Mouse (Mus musculus) cerebellum, adult 8-10 months (tissue): ENCODE measurements at regions not wholly inside any gene's neighbourhood (a gene's known extent, or its start where the extent isn't known, plus 50 kb on each side); places are given as distances from the start of the nearest gene placed in this dataset.

Experiments
- DNase-seq: peaks from one replicate; pipeline ENCODE4 v3.0.0; 2022

DNA sequence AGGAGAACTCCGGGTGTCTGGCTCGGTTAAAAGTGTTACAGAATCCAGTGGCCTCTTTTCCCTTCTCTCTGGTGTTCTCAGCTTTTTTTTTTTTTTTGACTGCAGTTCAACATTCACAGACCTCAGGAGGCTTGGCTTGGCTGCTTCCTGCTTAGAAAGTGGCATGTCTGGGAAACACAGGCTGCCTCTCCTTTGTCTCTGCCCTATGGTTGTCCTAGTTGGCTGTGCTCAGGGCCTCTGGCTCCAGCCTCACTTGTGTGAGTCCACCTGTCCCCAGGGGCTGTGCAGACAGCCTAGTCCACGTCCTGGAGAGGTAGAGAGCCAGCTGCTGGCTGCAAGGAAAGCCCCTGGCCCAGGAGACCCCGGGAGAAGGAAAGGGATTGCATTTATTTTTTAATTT is 212.3 kb upstream of the Rbfox1 start:
- peak; percentile 13 for DNase-seq

DNA sequence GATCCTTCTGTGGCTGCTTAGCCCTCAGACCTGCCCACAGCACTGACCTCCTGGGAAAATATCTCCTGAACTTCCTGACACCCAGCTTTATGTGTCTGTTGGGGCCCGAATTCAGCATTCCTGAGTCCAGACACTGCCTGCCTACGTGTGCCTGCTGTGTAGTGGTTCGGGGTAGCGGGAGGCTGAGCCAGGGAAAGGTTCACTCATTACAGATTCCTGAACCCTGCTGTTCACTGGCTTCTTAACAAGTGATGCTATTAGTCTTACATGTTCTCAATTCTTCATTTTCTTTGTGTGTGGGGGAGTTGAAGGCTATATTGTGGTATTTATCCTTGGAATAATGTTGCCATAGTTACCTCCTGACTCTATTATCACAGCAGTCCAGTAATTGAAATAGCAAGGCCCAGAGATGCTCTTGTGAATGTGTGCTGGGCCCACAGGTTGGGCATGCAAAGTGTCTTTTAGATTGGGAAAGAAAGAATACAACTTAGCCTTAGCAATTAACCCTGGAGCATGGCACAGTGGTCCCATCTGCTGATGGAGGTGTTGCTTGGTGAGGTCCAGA is 216.7 kb upstream of the Rbfox1 start:
- DNase-seq, result no peak

GRCm38 (mm10) chr16:5661918-5662317 is 223.2 kb upstream of the Rbfox1 start:
- DNase-seq, result peak; percentile 41

GRCm38 (mm10) chr16:5651551-5651950 is 233.6 kb upstream of the Rbfox1 start:
- DNase-seq, result no peak

- DNase-seq, result no peak
Observed at GRCm38 (mm10) chr16:5651002-5651401, 234.2 kb upstream of the Rbfox1 start.

DNA sequence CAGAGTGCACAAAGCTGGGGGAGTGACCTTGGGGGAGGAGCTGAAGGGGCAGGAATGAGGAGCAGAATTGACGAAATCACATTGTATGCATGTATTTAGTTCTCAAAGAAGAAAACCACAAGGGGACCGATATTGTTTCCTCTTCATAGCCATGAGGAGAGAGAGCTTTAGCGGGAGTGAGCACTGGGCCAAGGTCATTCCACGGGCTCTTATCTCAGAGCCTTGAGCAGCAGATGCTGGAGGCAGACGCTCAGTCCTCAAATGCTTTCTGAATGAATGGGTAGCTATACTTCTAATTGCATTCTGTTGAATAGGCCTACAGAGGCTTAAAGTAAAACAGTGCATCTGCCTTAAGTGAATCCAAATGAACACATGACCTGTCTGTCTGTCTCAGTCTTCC is 245.2 kb upstream of the Rbfox1 start:
- DNase-seq, result no peak

DNA sequence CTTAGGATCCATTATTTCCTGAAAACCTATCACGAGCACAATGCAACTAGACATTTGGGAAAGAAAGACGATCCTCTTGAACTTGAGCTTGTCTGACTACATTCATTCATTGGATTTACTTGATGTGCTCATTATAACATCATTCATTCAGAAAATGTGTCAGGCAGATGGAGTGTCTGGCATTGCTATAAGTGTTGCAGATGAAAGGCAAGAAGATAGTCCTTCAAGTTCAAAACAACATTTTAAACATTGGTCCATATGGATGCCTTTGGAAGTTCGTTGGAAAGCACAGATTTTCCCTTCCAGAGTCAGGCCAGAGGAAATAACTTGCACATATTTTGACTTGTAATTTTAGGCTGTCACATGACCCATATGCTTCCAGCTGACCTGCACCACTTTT is 255.2 kb upstream of the Rbfox1 start:
- no peak for DNase-seq

GRCm38 (mm10) chr16:5627910-5628309 is 257.2 kb upstream of the Rbfox1 start:
- DNase-seq, result no peak

DNA sequence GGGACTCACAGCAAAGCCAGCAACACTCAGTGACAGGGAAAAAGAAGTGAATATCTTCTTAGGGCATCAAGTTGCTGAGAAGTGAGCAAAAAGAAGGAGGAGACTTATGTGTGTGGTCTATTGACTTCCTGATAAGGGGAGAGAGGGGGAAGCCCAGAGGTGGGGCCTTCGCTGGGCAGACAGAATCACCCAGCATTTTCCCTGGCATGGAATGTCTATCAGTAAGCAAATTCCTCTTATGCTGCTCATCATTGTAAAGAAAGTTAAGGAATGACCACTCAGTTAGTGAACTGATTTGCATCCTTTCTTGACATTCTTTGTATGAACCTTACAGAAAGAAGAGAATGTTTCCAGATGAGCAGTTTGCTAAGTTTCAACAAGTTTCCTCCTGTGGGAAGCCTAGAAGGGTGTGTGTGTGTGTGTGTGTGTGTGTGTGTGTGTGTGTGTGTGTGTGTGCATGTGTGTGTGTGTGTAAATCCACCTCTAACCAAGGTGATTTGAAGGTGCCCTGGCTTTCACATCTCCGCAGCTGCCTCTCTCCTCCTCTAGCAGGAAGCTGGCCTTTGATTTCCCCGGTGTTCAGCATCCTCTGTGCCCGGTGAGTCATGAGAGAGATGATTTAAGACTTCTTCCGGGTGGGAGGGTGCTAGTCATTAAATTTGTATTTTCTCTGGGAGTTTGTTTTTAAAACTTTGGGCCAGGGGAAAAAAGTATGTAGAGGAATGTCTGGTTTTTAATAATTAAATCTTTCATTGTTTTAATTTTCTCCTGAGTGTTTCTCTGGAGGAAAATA is 257.8 kb upstream of the Rbfox1 start:
- DNase-seq, result no peak

DNA sequence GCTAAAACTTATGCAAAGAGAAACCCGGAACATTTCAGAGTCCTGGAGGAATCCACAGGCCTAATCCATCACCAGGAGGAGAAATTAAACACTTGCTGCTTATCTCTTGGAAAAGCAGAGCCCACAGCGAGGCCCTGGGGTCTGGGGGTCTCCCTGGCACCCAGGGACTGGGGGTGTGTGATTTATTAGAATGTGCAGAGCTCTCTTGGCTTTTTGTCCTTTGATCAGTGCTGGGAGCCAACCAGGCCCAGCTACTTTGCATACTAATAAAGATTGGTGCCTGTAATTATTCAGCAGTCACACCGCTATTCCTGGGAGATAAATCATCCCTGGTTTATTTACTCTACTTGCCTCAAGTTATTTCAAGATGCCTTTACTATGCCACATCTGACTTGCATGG is 260.0 kb upstream of the Rbfox1 start:
- no peak for DNase-seq

DNA sequence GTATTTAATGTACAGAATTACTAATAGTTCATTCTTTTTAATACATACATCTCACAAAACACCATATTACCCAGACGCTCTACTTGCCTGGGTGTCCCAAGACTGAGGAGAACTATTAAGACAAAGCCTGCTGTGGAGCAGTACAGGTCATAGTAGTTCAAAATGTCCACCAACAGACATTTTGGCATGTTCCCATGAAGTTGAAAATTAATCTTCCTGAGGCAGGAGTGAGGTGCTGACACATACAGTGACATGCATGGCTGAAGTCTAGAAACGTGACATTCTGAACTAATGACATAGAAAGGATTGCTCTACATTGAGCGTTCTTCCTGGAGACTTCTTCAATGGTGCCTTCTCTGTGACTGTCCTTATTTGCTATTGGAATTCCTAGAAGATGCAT is 264.6 kb upstream of the Rbfox1 start:
- DNase-seq, result no peak

DNA sequence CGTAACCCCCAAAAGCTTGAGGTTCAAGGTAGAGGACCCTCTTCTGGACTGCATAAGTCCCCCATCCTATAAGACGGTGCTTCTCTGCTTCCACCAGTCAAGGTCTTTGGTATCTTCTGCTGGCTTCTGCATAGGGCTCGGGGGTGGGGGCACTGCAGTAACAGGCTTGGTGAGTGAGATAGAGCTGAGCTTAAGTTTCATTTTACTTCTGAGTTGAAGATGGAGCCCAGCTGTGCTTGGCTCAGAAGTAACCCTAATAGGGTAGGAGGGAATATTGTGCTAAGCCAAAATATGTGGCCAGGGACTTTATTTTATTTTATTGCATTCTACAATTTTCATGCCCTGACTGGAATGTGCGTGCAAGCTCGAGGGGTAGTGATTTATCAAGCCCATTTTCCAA is 268.8 kb upstream of the Rbfox1 start:
- no peak for DNase-seq

DNA sequence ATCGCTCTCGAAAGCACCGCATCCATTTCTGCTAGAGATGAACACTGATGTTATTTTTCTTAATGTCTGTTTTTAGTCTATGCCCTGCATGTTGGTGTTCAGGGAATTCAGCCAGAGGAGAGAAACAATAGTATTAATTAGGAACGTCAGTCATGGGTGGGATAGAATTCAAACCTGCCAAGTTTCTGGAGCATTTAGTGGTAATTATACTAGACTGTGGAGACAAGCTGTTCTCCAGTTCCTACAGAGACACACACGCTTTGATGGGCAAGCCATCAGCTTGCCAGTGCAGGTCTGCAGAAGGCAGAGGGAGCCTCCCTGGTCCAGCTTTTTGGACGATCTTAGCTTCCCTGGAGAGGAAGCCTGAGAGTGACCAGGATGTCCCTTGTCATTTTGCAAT is 289.8 kb upstream of the Rbfox1 start:
- no peak for DNase-seq

DNA sequence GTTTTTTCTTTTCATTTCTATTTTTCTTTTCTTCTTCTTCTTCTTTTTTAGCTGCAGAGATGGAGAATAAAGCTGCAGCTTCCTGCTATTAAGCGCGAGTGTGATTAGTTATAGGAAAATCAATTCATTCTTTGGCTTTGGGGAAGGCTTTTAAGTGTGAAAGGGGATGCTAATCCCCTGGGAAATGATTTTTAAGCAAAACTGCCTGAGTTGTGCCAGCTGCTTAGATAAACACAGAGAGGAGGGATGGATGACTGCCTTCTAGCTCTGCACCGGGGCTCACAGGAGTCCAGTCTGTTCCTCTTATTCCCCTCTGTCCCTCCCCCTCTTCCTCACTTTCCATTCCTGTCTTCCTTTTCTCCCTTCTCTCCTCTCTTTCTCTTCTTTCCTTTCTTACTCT is 306.8 kb upstream of the Rbfox1 start:
- DNase-seq, result no peak

DNA sequence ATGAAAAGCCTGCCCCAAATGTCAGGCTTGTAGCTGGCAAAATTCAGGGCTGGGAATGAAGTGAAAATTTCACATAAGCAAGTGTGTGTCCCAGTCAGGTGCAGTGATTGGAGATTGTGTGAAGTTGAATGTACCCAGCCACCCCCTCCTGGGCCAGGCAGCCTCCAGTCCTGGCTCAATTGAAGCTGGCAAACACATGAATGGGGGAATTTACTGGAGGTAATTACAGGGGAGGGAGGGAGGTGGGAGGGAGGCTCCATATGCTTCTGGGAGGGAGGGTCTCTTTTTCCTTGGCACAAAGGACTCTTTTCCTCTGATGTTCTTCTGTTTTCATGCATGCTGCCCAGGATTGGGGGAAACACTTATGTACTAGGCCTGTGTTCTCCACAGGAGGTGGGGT is 312.4 kb upstream of the Rbfox1 start:
- no peak for DNase-seq

GRCm38 (mm10) chr16:5570619-5571018 is 314.5 kb upstream of the Rbfox1 start:
- no peak for DNase-seq

DNA sequence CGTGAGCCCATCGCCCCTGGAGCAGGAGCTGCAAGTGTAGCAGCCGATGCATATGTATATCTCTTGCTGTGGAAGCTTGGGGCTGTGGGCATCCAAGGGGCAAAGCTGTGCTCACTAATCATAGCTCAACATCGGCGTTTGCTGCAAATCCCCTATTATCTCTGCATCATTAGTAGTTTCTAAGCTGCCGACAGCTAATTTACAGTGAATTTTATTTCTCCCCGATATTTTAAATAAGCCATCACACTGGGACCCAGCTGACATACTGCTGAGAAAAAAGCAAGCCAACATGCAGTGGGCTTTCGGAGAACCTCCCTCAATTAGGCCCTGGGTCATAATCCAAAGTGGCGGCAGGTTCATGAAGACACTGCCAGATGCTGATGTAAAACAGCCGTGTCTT is 313.3 kb upstream of the Eef2kmt start:
- DNase-seq, result no peak

DNA sequence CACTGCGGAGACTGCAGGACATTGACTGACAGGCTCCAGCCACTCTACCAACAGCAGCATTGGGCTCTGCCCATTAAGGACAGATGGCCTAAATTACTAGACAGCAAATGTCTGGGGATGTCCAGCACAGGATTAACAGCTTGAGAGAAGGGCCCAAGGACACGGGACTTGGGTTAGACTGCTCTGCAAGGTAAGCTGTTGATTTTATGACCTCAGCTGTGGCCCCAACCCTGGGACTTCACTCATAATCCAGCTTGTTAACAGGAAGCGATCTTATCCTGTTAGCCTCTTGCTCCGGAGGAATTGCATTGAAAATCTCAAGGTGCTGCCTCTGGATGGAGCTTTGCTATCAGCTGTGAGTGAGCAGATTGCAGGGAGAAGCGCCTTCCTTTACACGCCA is 293.2 kb upstream of the Eef2kmt start:
- no peak for DNase-seq

- DNase-seq, result no peak
Observed at GRCm38 (mm10) chr16:5548602-5549001, 292.8 kb upstream of the Eef2kmt start.

- no peak for DNase-seq
Observed at GRCm38 (mm10) chr16:5546808-5547207, 291.0 kb upstream of the Eef2kmt start.

- no peak for DNase-seq
Observed at GRCm38 (mm10) chr16:5545801-5546200, 290.0 kb upstream of the Eef2kmt start.

- DNase-seq, result no peak
Observed at GRCm38 (mm10) chr16:5544436-5544835, 288.7 kb upstream of the Eef2kmt start.

DNA sequence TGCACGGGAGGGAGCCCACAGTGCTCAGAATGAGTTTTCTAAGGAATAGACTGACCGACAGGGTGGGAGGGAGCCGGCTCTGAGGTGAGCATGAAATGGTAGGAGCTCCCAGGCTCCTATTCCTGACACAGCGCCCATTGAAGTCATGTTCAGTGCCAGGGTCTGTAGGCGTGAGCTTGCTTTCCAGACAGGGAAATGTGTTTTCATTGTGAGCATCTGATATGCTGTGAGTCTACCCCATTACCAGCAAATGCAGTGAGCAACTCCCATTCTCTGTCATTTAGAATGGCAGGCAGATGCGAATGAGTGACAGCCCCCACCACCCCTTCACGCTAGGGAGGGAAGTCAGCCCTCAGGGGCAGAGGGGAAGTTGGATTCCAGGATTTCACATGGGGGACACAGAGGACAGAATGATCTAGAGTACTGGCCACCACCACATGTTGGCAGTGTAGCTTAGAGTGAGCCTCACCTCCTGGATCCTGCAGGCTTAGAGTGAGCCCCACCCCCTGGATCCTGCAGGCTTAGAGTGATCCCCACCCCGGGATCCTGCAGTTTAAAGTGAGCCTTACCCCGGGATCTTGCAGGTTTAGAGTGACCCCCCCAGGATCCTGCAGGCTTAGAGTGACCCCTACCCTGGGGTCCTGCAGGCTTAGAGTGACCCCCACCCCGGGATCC is 283.2 kb upstream of the Eef2kmt start:
- DNase-seq, result no peak
